Mouse (Mus musculus): ENCODE results near the gene Ibsp. TPM values are rescaled to one million over a fixed set of nuclear protein-coding genes. Genes with fewer than 3 reads are reported as not detected.

Gene Ibsp
- total RNA-seq, 2 experiments from 2014 or later: not detected

- no peak for TF ChIP-seq CTCF (IDR thresholded peaks at IDR 0.05)
- Histone ChIP-seq H3K4me3 (no peak overlapping the region), H3K27ac (no peak overlapping the region)
- intact Hi-C loops (cut with DNase I): loop anchor here (5.0 kb wide), 1 partner anchor 253 kb away; the partner anchor contains the start of gene Gm17660
- no peak for DNase-seq
Observed at GRCm38 (mm10) chr5:104330088-104330487, 31.1 kb downstream of the Ibsp start.

GRCm38 (mm10) chr5:104332296-104332695 is 33.3 kb downstream of the Ibsp start:
- no peak for DNase-seq
- H3K4me3 ChIP-seq: no peak overlapping the region
- no peak overlapping the region for H3K27ac ChIP-seq
- TF ChIP-seq CTCF (IDR thresholded peaks at IDR 0.05): no peak
- intact Hi-C loops (cut with DNase I): loop anchor here (2.0 to 5.0 kb wide), 2 partner anchors 201 to 255 kb away; partner anchors contain the start of gene Gm17660

- H3K27ac ChIP-seq: no peak overlapping the region
- intact Hi-C loops (cut with DNase I): loop anchor here (2.0 to 5.0 kb wide), 2 partner anchors 202 to 256 kb away; partner anchors contain the start of gene Gm17660
- DNase-seq: peak; percentile 62
- H3K4me3 ChIP-seq: no peak overlapping the region
- TF ChIP-seq CTCF (IDR thresholded peaks at IDR 0.05): peak; percentile 81
Observed at GRCm38 (mm10) chr5:104333231-104333640, 34.3 kb downstream of the Ibsp start.

- Histone ChIP-seq H3K27ac (no peak overlapping the region), H3K4me3 (no peak overlapping the region)
- intact Hi-C loops (cut with DNase I): loop anchor here (2.0 to 5.0 kb wide), 2 partner anchors 203 to 256 kb away; partner anchors contain the start of gene Gm17660
- no peak for DNase-seq
- TF ChIP-seq CTCF (IDR thresholded peaks at IDR 0.05): no peak
Observed at GRCm38 (mm10) chr5:104333643-104334042, 34.7 kb downstream of the Ibsp start.

- H3K27ac ChIP-seq: no peak overlapping the region
- H3K4me3 ChIP-seq: no peak overlapping the region
- no peak for DNase-seq
- intact Hi-C loops (cut with DNase I): loop anchor here (5.0 kb wide), 1 partner anchor 257 kb away; the partner anchor contains the start of gene Gm17660
- TF ChIP-seq CTCF (IDR thresholded peaks at IDR 0.05): no peak
Observed at GRCm38 (mm10) chr5:104334516-104334915, 35.5 kb downstream of the Ibsp start.

GRCm38 (mm10) chr5:104335962-104336361 is 37.0 kb downstream of the Ibsp start:
- H3K27ac ChIP-seq: no peak overlapping the region
- H3K4me3 ChIP-seq: no peak overlapping the region
- DNase-seq: no peak
- intact Hi-C loops (cut with DNase I): loop anchor here (1.0 kb wide), 1 partner anchor 117 kb away; no protein-coding TSS in a partner anchor
- TF ChIP-seq CTCF (IDR thresholded peaks at IDR 0.05): no peak

GRCm38 (mm10) chr5:104337491-104337890 is 38.5 kb downstream of the Ibsp start:
- no peak overlapping the region for H3K27ac ChIP-seq
- no peak for TF ChIP-seq CTCF (IDR thresholded peaks at IDR 0.05)
- intact Hi-C loops (cut with DNase I): no loop called here
- no peak for DNase-seq
- H3K4me3 ChIP-seq: no peak overlapping the region

GRCm38 (mm10) chr5:104339009-104339408 is 40.0 kb downstream of the Ibsp start:
- intact Hi-C loops (cut with DNase I): no loop called here
- Histone ChIP-seq H3K27ac (no peak overlapping the region), H3K4me3 (no peak overlapping the region)
- TF ChIP-seq CTCF (IDR thresholded peaks at IDR 0.05): no peak
- no peak for DNase-seq

- DNase-seq: no peak
- TF ChIP-seq CTCF (IDR thresholded peaks at IDR 0.05): peak; percentile 67
- intact Hi-C loops (cut with DNase I): loop anchor here (5.0 kb wide), 2 partner anchors 107 to 343 kb away; no protein-coding TSS in a partner anchor
Observed at GRCm38 (mm10) chr5:104339706-104340512, 40.9 kb downstream of the Ibsp start.

GRCm38 (mm10) chr5:104340513-104340829 is 41.5 kb downstream of the Ibsp start:
- intact Hi-C loops (cut with DNase I): loop anchor here (5.0 kb wide), 2 partner anchors 107 to 343 kb away; no protein-coding TSS in a partner anchor
- Histone ChIP-seq H3K4me3 (no peak overlapping the region), H3K27ac (no peak overlapping the region)
- no peak for DNase-seq
- no peak for TF ChIP-seq CTCF (IDR thresholded peaks at IDR 0.05)

More at GRCm38 (mm10) chr5:104339706-104340512, 40.9 kb downstream of the Ibsp start:
- H3K4me3 ChIP-seq: no peak overlapping the region
- H3K27ac ChIP-seq: no peak overlapping the region

GRCm38 (mm10) chr5:104342881-104343280 is 43.9 kb downstream of the Ibsp start:
- no peak for DNase-seq
- Histone ChIP-seq H3K27ac (no peak overlapping the region), H3K4me3 (no peak overlapping the region)
- peak; percentile 44 for TF ChIP-seq CTCF (IDR thresholded peaks at IDR 0.05)
- intact Hi-C loops (cut with DNase I): loop anchor here (5.0 kb wide), 2 partner anchors 104 to 346 kb away; no protein-coding TSS in a partner anchor

- no peak for DNase-seq
- TF ChIP-seq CTCF (IDR thresholded peaks at IDR 0.05): peak; percentile 72
- no peak overlapping the region for H3K27ac ChIP-seq
- intact Hi-C loops (cut with DNase I): loop anchor here (2.0 to 5.0 kb wide), 3 partner anchors 88 to 347 kb away; no protein-coding TSS in a partner anchor
- H3K4me3 ChIP-seq: no peak overlapping the region
Observed at GRCm38 (mm10) chr5:104344526-104345240, 45.7 kb downstream of the Ibsp start.
